Mouse (Mus musculus) ES-Bruce4 (cell line): Measurements from ENCODE around the gene Rictor.

Experiments
- CTCF ChIP-seq: IDR thresholded peaks from one replicate; pipeline ENCODE4 v1.8.1; 2011; ENCODE audit warnings: low read depth, low read length
- EP300 ChIP-seq: IDR thresholded peaks from 2 replicates; pipeline ENCODE4 v1.6.1; 2011; ENCODE audit warnings: low read depth, low read length; ENCODE audit not compliant: insufficient read depth
- POLR2A ChIP-seq: IDR thresholded peaks from one replicate; pipeline ENCODE4 v1.8.1; 2011; ENCODE audit warnings: low read length; ENCODE audit not compliant: insufficient read depth

DNA sequence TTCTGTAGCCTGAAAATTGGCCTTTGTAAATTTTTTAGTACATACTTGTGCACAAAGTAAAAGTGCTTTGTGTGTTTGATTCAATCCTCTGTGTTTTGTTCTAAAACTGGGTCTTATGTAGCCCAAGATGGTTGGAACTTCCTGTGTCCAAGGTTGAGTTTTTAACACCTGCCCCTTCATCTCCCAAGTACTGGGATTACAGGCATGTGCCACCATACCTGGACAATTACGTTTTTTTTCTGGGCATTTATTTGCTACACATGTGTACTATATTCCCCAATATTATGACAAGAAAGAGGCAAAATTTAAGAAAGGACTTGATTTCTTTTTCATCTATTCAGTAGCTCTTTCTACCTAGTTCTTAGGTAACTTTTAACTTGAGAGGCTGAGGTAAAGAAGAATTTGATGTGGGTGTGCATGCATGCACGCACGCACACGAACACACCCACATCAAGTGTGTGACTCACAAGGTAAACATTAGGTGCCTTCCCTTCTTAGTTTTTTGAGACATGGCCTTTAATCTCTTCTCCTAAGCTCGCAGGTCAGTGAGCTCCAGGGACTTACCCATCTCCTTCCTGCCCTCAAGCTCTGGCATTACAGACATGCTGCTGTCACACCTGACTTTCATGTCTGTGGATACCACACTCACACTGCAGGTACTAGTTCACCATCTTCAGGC is 18.1 kb downstream of the Rictor start:
- TF ChIP-seq POLR2A, result no peak
- TF ChIP-seq EP300, result no peak
- no peak for TF ChIP-seq CTCF
